Comparison of ENCODE assay signal across 11 mouse cellular contexts in genomic region chr3:95901616-95902372, GRCm38 (mm10). TPM values are rescaled to one million over a fixed set of nuclear protein-coding genes. Genes with fewer than 3 reads are reported as not detected.
DNase-seq lines count a peak whose midpoint lies in the region; ATAC-seq and TF ChIP-seq lines count a peak whose summit lies in the region.
"Had no signal": no experiment of that assay in that cellular context is flagged by ENCODE, and none has a peak within 500 bp of the region (broad histone marks: within the 10 kb centered on the region; RNA-seq: fewer than 3 reads in every experiment).

No protein-coding gene starts in this region.

- H3K4me1 ChIP-seq in limb, embryonic 12.5 days (replicated peaks): peaks cover 44% of the 10 kb centered on the region
- H3K4me1 ChIP-seq in intestine, postnatal 0 days (replicated peaks; ENCODE audit: control insufficient read depth, insufficient read depth, low read length): no peaks in the 10 kb centered on the region

- ATAC-seq in limb, embryonic 12.5 days (ENCODE audit: insufficient number of reproducible peaks, insufficient read depth, low FRiP score, low TSS enrichment, low read depth): no peak
- no peak for ATAC-seq in intestine, postnatal 0 days
- ATAC-seq: intestine, embryonic 16.5 days had no signal

- peak; percentile 47 to 51 for DNase-seq in heart, adult 18-20 months
- no peak for DNase-seq in heart, adult 8-10 months (ENCODE audit: low spot score)
- peak; percentile 80 for DNase-seq in gastrocnemius, adult 2 months
- peak; percentile 35 to 51 for DNase-seq in heart, postnatal 14 days
- no peak for DNase-seq in lung, postnatal 10 days
- no peak for DNase-seq in left cerebral cortex, adult 2 months (ENCODE audit: extremely low spot score in 1 of 2, low spot score in 2 of 2)
- DNase-seq: cerebellum, adult 11 months; thymus, adult 2 months had no signal

- 69% methylated on average over 9 of the region's 9 CpGs for WGBS in limb, embryonic 12.5 days
- WGBS in intestine, postnatal 0 days: 72% methylated on average over 9 of the region's 9 CpGs

- H3K27me3 ChIP-seq in limb, embryonic 12.5 days: no peaks in the 10 kb centered on the region
- peaks cover 8% of the 10 kb centered on the region; the same call in 1 of the 2 replicates for H3K27me3 ChIP-seq in intestine, postnatal 0 days (replicated peaks; ENCODE audit: control insufficient read depth, insufficient read depth, low read length)

- H3K4me2 ChIP-seq in limb, embryonic 12.5 days: peak overlapping the region; percentile 93
- H3K4me2 ChIP-seq in intestine, postnatal 0 days (replicated peaks; ENCODE audit: low read depth): no peak overlapping the region

- TF ChIP-seq CTCF in gastrocnemius, adult 2 months (IDR thresholded peaks at IDR 0.05): no peak
- TF ChIP-seq CTCF in left cerebral cortex, adult 2 months (IDR thresholded peaks at IDR 0.05): no peak
- no peak for TF ChIP-seq CTCF in intestine, postnatal 0 days (IDR thresholded peaks at IDR 0.05; ENCODE audit: low read depth)

- intact Hi-C loops in gastrocnemius, adult 2 months (cut with DNase I): no loop called here
- intact Hi-C loops in heart, postnatal 14 days (cut with DNase I): no loop called here
- intact Hi-C loops in left cerebral cortex, adult 2 months (cut with DNase I): no loop called here

- H3K9me3 ChIP-seq in limb, embryonic 12.5 days: no peaks in the 10 kb centered on the region
- H3K9me3 ChIP-seq in intestine, postnatal 0 days (ENCODE audit: control insufficient read depth): no peaks in the 10 kb centered on the region

- peak overlapping the region; percentile 80 for H3K4me3 ChIP-seq in gastrocnemius, adult 2 months
- H3K4me3 ChIP-seq in limb, embryonic 12.5 days (replicated peaks): peak overlapping the region; percentile 51; the same call in 1 of the 2 replicates
- H3K4me3 ChIP-seq in left cerebral cortex, adult 2 months: no peak overlapping the region
- H3K4me3 ChIP-seq in intestine, postnatal 0 days (ENCODE audit: low read depth, low read length): no peak overlapping the region

- peaks cover 32% of the 10 kb centered on the region for H3K36me3 ChIP-seq in limb, embryonic 12.5 days
- peaks cover 3% of the 10 kb centered on the region; the same call in 1 of the 2 replicates for H3K36me3 ChIP-seq in intestine, postnatal 0 days (ENCODE audit: control insufficient read depth, insufficient read depth)

- H3K27ac ChIP-seq in gastrocnemius, adult 2 months: peak overlapping the region; percentile 87
- H3K27ac ChIP-seq in limb, embryonic 12.5 days: peak overlapping the region; percentile 74
- H3K27ac ChIP-seq in left cerebral cortex, adult 2 months: no peak overlapping the region; the same call in 1 of the 2 replicates
- H3K27ac ChIP-seq in intestine, postnatal 0 days (ENCODE audit: low read depth, low read length): no peak overlapping the region

- H3K9ac ChIP-seq in limb, embryonic 12.5 days (replicated peaks): peak overlapping the region; percentile 74
- no peak overlapping the region for H3K9ac ChIP-seq in intestine, postnatal 0 days (ENCODE audit: low read depth, low read length)

RNA-seq across cellular contexts. Expression of gene Car14, which starts 2.7 kb away (rescaled TPM):
- total RNA-seq in heart, adult 18-20 months (2021): 100 to 1,000 TPM; 137 to 170 TPM
- total RNA-seq in heart, adult 8-10 months (2022): 100 to 1,000 TPM; 170 to 196 (median 181) TPM
- 100 to 1,000 TPM in 1 of 2 experiments, 10 to 100 TPM in 1; 81.2 to 115 TPM for total RNA-seq in gastrocnemius, adult 2 months (2021)
- total RNA-seq in heart, postnatal 14 days (2021): 100 to 1,000 TPM; 153 to 157 TPM
- 74.2 and 78.4 TPM in 2 replicates for polyA plus RNA-seq in limb, embryonic 12.5 days (2016; fragmentation: Nextera tagmentation; extraction: Ambion mirVana)
- total RNA-seq in left cerebral cortex, adult 2 months (2021): 1 to 10 TPM; 6.8 to 8.2 TPM
- 0.90 TPM in 2 replicates for polyA plus RNA-seq in intestine, postnatal 0 days (2015; fragmentation: Nextera tagmentation; extraction: Ambion mirVana)

RNA-seq across cellular contexts. Expression of gene Aph1a, which starts 8.0 kb away (rescaled TPM):
- 100 to 1,000 TPM; 109 to 125 TPM for total RNA-seq in heart, adult 18-20 months (2021)
- 100 to 1,000 TPM; 102 to 115 (median 107) TPM for total RNA-seq in heart, adult 8-10 months (2022)
- total RNA-seq in gastrocnemius, adult 2 months (2021): 10 to 100 TPM; 41.0 to 50.3 TPM
- 100 to 1,000 TPM; 113 to 114 TPM for total RNA-seq in heart, postnatal 14 days (2021)
- polyA plus RNA-seq in limb, embryonic 12.5 days (2016; fragmentation: Nextera tagmentation; extraction: Ambion mirVana): 29.0 and 31.5 TPM in 2 replicates
- total RNA-seq in left cerebral cortex, adult 2 months (2021): 10 to 100 TPM; 68.2 to 72.9 TPM
- 42.2 and 52.4 TPM in 2 replicates for polyA plus RNA-seq in intestine, postnatal 0 days (2015; fragmentation: Nextera tagmentation; extraction: Ambion mirVana)

RNA-seq across cellular contexts. Expression of gene BC028528, which starts 10.0 kb away (rescaled TPM):
- total RNA-seq in heart, adult 18-20 months (2021): 1 to 10 TPM; 7.6 to 9.6 TPM
- 10 to 100 TPM in 2 of 4 experiments, 1 to 10 TPM in 2; 6.3 to 12.0 (median 8.4) TPM for total RNA-seq in heart, adult 8-10 months (2022)
- total RNA-seq in gastrocnemius, adult 2 months (2021): 1 to 10 TPM; 1.4 to 2.1 TPM
- total RNA-seq in heart, postnatal 14 days (2021): 10 to 100 TPM; 24.0 to 24.6 TPM
- polyA plus RNA-seq in limb, embryonic 12.5 days (2016; fragmentation: Nextera tagmentation; extraction: Ambion mirVana): 11.1 and 11.6 TPM in 2 replicates
- 1 to 10 TPM; 3.3 to 5.4 TPM for total RNA-seq in left cerebral cortex, adult 2 months (2021)
- polyA plus RNA-seq in intestine, postnatal 0 days (2015; fragmentation: Nextera tagmentation; extraction: Ambion mirVana): 10.9 and 11.9 TPM in 2 replicates

RNA-seq across cellular contexts. Expression of gene Ciart, which starts 19.7 kb away (rescaled TPM):
- 1 to 10 TPM; 5.9 TPM for total RNA-seq in heart, adult 18-20 months (2021)
- 10 to 100 TPM; 12.0 to 58.8 (median 26.9) TPM for total RNA-seq in heart, adult 8-10 months (2022)
- total RNA-seq in gastrocnemius, adult 2 months (2021): 1 to 10 TPM; 2.7 to 9.3 TPM
- 1 to 10 TPM; 2.8 to 3.0 TPM for total RNA-seq in heart, postnatal 14 days (2021)
- polyA plus RNA-seq in limb, embryonic 12.5 days (2016; fragmentation: Nextera tagmentation; extraction: Ambion mirVana): 8.5 and 10.2 TPM in 2 replicates
- total RNA-seq in left cerebral cortex, adult 2 months (2021): 10 to 100 TPM; 15.9 to 23.8 TPM
- 1.3 and 2.1 TPM in 2 replicates for polyA plus RNA-seq in intestine, postnatal 0 days (2015; fragmentation: Nextera tagmentation; extraction: Ambion mirVana)

RNA-seq across cellular contexts. Expression of gene Anp32e, which starts 27.3 kb away (rescaled TPM):
- total RNA-seq in heart, adult 18-20 months (2021): 10 to 100 TPM; 87.2 to 89.3 TPM
- total RNA-seq in heart, adult 8-10 months (2022): 10 to 100 TPM; 76.7 to 95.7 (median 82.9) TPM
- 10 to 100 TPM; 76.4 to 89.9 TPM for total RNA-seq in gastrocnemius, adult 2 months (2021)
- 10 to 100 TPM; 72.7 to 86.1 TPM for total RNA-seq in heart, postnatal 14 days (2021)
- 304 and 327 TPM in 2 replicates for polyA plus RNA-seq in limb, embryonic 12.5 days (2016; fragmentation: Nextera tagmentation; extraction: Ambion mirVana)
- 10 to 100 TPM; 82.7 to 98.9 TPM for total RNA-seq in left cerebral cortex, adult 2 months (2021)
- polyA plus RNA-seq in intestine, postnatal 0 days (2015; fragmentation: Nextera tagmentation; extraction: Ambion mirVana): 71.7 and 75.1 TPM in 2 replicates

Comparison
In these comparisons a context has a peak if more than half of its experiments do, and no peak if none do; other contexts are left out.
1. DNase-seq: peak in heart, adult 18-20 months (2 of 2), gastrocnemius, adult 2 months (single experiment) and heart, postnatal 14 days (2 of 2); none in heart, adult 8-10 months (single experiment), lung, postnatal 10 days (single experiment) and left cerebral cortex, adult 2 months (0 of 2).
2. H3K27ac ChIP-seq: peak in gastrocnemius, adult 2 months (single experiment) and limb, embryonic 12.5 days (single experiment); none in left cerebral cortex, adult 2 months (single experiment) and intestine, postnatal 0 days (single experiment).
3. H3K4me3 ChIP-seq: peak in gastrocnemius, adult 2 months (single experiment) and limb, embryonic 12.5 days (single experiment); none in left cerebral cortex, adult 2 months (single experiment) and intestine, postnatal 0 days (single experiment).
4. RNA of gene Car14, which starts 2.7 kb away (total RNA-seq): 170 to 196 TPM in heart, adult 8-10 months, 137 to 170 TPM in heart, adult 18-20 months, 153 to 157 TPM in heart, postnatal 14 days and 81.2 to 115 TPM in gastrocnemius, adult 2 months; 6.8 to 8.2 TPM in left cerebral cortex, adult 2 months; every median in the first group is over 4 times any median in the second.